Mouse (Mus musculus) heart, postnatal 0 days (tissue): Measurements from ENCODE around the gene H60b.
"Not testable (repeated sequence)": the region's sequence is repeated elsewhere in the genome, so short reads cannot be mapped to it uniquely, and the experiment has no call there.

Experiments used
- CTCF ChIP-seq: IDR thresholded peaks from 2 replicates; pipeline ENCODE4 v1.5.1; 2016; ENCODE audit warnings: antibody characterized with exemption, control low read depth, low read depth
- EP300 ChIP-seq: IDR thresholded peaks from 2 replicates; pipeline ENCODE4 v1.6.1; 2016; ENCODE audit warnings: antibody characterized with exemption, low read depth

DNA sequence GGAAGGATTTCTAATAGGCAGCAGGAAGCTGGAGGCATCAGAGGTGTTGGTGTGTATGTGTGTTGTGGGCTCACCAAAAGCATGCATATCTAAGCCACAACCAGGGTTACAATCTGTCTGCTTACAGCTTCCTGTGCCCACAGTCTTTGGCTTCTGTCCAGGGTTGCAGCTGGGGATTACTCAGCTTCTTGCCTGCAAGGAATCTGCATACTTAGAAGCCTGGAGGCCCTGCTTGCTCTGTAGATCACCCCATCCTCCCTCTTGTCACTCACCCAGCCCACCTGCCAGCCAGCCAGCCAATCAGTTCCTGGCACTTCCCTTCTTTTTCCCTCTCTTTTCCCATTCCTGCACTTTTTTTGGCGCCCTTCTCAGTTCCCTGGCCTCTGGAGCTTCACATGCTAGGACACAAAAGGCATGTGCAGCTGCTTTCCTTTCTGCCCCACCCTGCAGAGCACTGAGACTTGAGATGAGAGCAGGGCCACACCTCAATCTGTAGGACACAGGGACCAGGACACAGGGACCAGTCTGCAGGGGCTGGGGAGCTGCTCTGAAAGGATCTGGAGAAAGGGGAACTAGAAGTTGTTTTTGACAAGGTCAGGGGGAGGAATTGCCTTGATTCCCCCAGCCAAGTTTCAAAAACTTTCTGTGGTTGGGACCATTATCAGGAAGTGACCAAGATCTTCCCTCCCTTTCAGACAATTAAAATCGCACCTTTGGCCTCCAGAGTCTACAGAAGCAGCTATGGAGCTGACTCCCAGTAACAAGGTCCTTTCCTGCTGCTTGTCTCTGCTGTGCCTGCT lies 44.6 kb downstream of the H60b start:
- TF ChIP-seq CTCF, EP300: not testable (repeated sequence)
